Mouse (Mus musculus): ENCODE results near the gene Ing5.
A peak's percentile ranks its signal among the peaks of the same experiment; 100 is the strongest.
"Not testable (repeated sequence)": the region's sequence is repeated elsewhere in the genome, so short reads cannot be mapped to it uniquely, and the experiment has no call there.

The Ing5 gene

DNA sequence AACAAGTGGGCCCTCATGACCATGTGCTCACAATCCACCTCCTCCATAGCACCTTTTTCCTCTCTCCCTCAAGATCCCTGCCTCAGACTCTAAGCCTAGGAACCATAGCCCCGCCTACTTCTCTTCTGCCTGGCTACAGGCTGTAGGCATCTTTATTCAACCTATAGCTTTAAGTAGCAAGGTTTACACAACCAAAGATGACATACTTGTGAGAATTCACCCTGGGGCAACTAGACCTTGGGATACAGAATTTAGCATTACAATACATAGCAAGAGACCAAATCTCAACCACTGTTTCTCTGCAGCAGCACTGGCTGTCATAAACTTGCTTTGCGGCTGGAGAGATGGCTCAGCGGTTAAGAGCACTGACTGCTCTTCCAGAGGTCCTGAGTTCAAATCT, 6.2 kb downstream of the Ing5 start:
- DNase-seq (ENCODE audit: extremely low read depth, insufficient read length, low spot score) = no peak

DNA sequence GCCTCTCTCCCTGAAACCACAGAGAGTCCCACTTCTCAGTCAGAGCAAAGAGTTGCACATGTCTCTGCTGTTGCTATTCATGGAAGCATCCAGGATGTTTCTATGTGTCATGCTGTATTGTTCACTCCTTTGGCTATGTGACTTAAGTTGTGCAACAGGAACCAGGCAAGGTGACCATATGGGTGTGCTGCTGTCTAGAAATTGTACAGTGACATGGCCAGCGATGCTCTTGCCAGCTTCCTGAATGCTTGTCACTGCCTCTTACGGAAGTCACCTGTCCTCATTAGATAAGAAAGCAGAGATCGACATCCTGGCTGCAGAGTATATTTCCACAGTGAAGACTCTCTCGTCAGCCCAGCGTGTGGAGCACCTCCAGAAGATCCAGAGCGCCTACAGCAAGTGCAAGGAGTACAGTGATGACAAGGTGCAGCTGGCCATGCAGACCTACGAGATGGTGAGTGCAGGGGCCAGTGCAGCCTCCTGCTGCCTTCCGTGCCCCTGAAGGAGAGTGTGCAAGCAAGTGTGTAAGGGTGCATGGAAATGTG, 7.8 kb downstream of the Ing5 start:
- no peak for DNase-seq (ENCODE audit: extremely low read depth, insufficient read length, low spot score)

DNA sequence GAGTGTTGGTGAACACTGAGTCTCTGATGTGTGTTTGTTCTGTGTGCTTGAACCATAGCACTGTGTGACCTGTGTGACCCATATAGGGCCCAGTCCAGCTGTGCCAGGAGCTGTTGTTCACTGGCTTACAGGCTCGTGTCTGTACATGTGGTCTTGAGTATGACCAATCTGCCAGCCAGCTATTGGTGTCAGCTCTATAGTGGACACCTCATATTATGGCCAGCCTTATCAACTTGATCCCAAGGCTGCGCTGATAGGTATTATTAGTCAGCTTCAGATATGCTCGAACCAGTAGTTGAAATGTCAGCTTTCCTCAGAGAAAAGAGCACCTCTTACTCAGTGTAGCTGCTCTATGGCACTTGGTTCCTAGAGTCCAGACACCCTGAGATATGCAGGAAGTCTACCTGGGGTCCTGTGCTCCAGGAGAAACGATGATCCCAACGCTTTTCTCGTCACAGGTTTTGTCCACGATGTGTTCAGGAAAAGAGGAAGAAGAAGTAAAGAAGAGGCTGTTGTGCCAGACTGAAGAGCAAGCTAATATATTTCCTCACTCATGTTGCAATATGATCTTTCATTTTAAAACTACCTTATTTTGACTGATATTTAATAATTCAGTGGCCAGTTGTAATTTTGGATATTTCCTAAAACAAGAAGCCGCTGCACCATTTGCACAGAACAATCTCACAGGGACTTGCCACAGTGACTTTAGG, 14.2 kb downstream of the Ing5 start:
- DNase-seq (ENCODE audit: extremely low read depth, insufficient read length, low spot score) = no peak

DNA sequence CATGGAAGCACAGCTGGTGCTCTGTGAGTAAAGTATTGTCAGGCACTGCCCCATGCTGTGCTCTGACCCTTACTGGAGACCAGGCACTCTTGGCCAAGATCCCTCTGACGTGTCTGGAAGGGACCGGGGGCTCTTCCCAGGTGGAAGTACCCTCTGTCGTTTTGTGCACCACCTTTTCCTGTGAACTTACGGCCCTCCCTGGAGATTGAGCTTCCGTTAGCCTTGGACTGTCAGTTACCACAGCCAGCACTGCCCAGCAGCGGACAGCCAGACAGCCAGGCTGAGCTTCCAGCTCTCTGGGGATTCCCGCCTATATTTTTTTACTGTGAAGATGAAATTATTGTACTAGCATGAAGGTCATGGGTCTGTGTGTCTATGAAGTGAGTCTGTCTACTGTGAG, 15.0 kb downstream of the Ing5 start:
- no peak for DNase-seq (ENCODE audit: extremely low read depth, insufficient read length, low spot score)

DNA sequence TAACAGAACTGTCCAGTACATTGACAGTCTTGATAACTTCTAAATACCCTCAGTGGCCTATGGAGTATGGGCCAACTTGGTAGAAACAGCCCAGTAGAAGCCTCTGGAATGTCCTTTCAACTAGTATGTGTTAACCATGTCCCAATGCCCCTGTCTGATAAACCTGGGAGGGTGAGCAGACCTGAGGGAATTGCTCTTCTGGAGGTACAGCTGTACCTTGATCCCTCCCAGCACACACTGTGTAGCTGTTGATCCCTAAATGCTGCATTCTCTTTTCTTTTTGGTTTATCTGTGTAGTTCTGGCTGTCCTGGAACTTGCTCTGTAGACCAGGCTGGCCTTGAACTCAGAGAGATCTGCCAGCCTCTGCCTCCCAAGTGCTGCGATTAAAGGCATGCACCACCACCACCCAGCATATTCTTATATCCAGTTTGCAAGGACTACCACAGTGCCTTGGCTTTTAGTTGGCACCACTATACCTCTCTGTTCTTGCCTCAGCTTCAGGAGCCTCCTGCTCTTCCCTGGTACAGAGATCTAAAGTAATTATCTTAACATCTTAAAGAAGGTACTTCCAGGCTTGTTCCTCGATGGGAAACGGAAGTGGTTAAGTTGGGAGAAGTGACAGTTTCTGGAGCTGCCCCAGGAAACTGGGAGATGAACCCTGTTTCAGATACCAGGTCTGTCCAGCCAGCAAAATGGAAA, 20.2 kb downstream of the Ing5 start:
- DNase-seq (ENCODE audit: extremely low read depth, insufficient read length, low spot score) = no peak

DNA sequence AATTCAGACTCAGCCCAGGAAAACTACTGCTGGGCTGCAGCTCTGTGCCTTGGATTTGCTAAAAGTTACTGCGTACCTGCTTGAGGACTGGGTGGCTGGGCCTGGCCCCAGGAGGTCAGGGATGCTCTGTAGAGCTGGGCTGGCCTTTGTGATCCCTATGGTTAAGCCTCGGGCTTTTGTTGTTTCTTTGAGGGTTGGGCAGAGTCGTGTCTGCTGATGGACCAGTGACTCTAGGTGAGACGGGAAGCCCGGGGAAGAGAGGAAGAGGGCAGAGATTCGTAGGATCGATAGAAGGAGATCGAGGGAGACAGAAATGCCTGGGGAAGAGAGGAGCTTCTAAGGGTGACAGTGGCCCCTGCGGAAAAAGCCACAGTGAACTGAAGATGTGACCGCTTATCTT, 20.8 kb downstream of the Ing5 start, which contains the start of gene D2hgdh:
TSS of gene D2hgdh (plus strand) at position 301 of the 400 bp plus-strand sequence.
- no peak for DNase-seq (ENCODE audit: extremely low read depth, insufficient read length, low spot score)

DNA sequence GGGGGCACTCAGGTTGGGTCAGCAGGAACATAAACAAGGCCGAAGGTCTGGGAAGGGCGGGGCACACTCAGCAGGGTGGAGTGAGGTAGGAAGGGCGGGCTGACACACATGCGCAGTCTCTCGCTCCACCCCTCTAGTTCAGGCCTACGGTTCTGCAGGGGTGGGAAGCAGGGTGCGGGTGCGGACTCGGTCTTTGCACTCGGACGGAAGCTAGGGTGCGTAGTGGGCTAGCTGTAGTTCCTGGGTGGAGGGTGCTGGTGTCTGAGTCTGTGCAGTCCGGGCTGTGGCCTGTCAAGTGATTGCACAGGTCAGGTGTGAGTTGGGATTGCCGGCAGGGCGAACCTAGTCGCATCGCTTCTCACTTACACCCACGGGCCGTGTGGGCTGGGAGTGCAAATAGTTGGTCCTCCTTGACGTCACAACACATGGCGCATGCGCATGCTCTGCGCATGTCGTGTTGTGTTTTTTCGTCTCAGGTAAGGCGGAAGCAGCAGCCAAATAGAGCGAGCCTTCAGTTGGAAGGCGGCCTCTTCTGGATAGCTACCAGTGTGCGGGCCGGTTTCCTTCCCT, 21.4 kb downstream of the Ing5 start:
- DNase-seq (ENCODE audit: extremely low read depth, insufficient read length, low spot score) = peak; percentile 96

DNA sequence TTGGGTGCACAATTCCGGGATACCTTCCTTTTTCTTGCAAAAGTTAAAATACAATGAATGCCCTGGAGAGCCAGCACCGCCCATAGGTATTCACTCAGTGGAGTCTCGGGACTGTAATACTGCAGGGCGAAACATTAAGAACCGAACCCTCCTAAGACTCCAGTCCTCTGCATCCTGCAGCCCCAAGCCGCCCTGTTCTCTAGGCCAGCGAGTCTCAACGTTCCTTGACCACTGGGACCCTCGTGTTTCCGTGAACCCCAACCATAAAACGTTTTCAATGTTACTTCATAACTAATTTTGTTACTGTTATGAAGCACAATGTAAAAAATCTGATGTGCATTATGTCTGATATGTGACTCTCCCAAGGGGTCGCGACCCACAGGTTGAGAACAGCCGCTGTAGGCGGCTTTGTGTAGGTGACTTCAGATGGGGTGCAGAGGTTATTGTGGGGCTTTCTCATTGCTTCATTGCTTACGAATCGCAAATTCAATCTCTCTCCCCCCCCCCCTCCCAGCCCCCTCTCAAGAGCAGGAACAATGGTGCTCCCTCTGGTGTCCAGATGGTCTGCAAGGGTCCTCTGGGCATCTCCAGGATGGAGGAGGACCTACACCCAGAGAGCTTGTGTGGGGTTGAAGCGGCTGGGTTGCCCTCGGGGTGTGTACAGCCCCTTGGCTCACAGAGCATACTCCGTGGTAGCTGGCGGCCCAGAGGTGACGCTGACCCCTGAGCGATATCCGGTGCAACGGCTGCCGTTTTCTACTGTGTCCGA, 22.2 kb downstream of the Ing5 start:
- no peak for DNase-seq (ENCODE audit: extremely low read depth, insufficient read length, low spot score)

DNA sequence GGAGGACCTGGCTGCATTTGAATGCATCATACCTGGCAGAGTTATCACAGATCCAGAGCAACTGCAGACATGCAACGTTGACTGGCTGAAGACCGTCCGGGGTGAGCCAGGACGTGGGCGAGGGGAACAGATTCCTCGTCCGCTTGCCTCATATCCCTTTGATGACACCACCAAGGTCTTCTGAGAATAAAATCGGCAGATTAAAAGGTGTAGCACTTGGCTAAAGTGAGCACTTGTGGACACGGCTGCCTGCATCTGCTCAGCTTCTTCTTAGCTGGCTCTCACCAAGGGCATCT, 22.7 kb downstream of the Ing5 start:
- no peak for DNase-seq (ENCODE audit: extremely low read depth, insufficient read length, low spot score)

DNA sequence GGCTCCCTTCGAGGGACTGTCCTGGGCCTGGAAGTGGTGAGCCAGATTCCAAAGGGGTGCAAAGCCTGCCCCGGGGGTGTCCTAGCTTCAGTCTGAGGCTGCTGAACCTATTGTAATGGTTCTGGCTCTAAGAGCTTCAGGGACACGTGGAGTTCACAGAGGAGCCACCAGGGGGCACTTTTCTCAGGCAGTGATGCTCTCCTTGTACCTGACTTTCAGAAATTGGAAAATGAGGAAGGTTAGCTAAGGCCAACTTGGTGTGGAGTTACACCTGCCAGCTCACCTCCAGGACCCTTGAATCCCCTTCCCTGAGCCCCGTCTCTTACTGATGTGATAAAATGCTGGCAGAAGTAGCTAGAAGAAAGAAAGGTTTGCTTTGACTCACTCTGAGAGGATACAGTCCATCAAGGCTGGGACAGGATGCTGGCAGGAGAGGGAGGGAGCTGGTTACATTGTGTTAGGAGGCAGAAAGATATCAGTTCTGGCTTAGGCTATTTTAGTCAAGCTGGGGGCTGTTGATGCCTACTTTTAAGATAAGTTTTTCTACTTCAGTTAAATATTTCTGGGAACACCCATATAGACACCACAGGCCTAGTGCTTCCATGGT, 29.1 kb downstream of the Ing5 start:
- not testable (repeated sequence) for DNase-seq (ENCODE audit: extremely low read depth, insufficient read length, low spot score)

DNA sequence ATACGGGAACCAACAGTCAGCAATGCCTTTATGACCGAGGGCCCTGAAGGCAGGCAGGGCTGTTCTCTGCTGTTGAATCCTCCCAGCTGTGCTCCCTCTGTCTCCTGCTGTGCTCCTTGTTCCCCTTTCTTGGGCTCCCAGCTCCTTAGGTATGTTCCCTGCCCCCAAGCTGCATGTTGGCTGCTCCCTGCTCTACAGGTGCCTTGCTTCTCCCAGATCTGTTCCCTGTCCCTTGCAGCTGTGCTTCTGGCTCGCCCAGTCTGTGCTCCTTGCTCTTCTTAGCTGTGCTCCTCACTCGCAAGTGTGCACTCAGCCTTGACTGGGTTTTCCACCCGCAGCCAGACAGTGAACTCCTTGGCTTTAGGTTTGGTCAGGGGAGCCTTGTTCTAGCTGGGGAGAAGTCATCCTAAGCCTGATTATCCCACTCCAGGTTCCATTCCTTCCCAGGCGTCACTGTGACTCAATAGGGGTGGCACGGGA, 30.9 kb downstream of the Ing5 start:
- DNase-seq (ENCODE audit: extremely low read depth, insufficient read length, low spot score) = no peak

DNA sequence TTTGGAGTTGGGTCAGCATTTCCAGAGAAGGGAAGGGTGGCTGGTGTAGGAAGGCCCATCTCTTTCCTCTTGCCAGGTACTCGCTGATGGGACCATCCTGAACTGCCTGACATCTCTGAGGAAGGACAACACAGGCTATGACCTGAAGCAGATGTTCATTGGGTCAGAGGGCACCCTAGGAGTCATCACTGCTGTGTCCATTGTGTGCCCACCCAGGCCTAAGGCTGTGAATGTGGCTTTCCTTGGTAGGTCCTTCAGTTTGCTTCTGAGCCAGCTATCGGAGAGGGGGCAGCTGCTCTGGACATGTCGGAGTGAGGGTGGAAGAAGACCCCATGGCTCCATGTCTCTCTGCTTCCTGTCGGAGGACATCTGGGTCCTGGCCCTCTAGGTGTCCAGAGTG, 31.4 kb downstream of the Ing5 start:
- no peak for DNase-seq (ENCODE audit: extremely low read depth, insufficient read length, low spot score)

DNA sequence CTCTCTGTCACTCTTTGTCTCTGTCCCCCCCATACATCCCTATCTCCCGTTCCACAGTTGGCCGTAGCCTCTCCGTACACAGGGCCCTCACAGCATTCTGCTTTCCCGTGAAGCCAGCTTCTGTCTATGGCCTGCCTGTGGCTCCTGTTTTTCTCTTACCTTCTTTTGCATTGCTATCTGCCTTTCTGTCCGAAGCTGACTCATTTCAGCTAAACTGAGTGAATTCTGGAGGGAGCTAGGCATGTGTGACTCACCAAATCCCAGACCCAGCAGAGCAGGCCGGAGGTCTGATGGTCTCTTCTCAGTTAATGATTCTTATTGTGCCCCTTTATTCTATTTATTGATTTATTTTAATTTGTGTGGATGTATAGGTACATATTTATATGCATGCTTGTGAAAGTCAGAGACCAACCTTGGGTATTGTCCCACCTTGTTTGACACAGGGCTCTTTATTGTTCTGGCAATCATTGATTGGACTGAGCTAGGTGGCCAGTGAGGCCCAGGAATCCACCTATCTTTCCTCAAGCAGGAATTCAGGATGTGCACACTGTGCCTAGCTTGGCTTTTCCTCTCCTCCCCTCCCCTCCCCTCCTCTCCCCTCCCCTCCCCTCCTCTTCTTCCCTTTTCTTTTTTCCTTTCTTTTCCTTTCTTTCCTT, 32.2 kb downstream of the Ing5 start:
- DNase-seq (ENCODE audit: extremely low read depth, insufficient read length, low spot score) = peak; percentile 45

DNA sequence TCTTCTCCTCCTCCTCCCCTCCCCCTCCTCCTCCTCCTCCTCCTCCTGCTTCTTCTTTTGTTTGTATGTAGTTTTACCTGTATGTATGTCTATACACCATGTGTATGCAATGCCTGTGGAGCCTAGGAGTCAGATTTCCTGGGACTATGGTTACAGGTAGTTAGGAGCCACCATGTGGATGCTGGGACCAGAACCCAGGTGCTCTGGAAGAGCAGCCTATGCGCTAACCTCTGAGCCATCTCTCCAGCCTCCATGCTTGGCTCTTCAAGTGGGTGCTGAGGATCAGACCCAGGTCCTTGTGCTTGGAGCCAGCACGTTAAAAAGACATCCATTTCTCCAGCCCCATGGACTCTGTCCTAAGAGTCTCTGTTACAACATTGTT, 32.8 kb downstream of the Ing5 start:
- DNase-seq (ENCODE audit: extremely low read depth, insufficient read length, low spot score) = no peak

DNA sequence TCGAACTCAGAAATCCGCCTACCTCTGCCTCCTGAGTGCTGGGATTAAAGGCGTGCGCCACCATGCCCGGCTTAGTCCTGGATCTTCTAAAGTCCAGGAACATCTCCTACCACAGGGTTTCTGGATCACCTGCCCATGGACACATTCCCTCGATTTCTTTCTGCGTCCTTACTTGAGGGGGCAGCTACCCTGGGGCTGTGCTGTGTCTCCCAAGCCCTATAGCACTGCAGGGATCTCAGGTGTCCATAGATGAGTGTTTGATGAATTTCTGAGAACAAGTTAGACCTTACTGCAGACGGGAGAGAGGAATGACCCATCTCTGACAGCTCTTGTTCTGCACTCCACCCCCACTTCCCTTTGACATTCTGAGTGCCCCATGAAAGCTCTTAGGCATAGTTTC, 33.6 kb downstream of the Ing5 start:
- no peak for DNase-seq (ENCODE audit: extremely low read depth, insufficient read length, low spot score)

DNA sequence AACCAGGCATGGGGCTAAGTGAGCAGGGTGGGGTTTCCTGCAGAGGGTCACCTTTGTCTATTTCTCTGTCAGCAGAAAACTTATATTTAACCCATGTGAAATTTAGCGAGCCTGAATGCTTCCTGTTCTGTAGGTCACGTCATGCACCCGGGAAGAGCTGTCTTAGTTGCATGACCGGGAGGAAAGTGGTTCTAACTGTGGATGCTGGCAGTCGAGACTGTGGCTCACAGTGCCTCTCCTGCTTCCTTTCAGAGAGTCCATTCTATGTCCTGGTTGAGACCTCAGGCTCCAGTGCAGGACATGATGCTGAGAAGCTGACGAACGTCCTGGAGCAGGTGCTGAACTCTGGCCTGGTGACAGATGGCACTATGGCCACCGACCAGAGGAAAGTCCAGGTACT, 34.8 kb downstream of the Ing5 start:
- not testable (repeated sequence) for DNase-seq (ENCODE audit: extremely low read depth, insufficient read length, low spot score)

DNA sequence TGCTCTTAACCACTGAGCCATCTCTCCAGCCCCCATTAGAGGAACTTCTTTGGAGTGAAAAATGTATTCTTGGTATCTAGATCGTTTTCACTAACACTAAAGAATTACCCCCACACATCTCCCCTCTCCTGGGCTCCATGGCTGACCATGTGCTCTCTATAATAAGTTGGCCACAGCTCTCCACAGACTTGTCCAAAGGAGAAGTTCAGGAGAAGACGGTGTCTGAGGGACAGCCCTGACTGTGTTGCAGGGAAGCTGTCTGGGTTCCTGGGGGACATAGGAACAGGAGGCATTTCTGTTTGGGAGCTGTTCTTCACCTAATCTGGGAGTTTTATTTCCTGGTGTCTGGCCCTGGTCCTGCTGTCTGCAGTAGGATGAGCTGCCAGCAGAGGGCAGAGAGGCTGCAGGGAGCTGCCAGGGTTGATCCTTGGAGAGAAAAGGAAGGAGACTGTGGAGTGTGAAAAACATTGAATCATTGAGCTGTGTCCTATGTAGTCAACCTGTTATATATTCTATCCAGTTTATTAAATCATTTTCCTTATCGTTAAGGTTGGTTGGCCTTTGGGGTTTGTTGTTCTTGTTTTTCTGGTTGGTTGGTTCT, 42.1 kb downstream of the Ing5 start:
- not testable (repeated sequence) for DNase-seq (ENCODE audit: extremely low read depth, insufficient read length, low spot score)

DNA sequence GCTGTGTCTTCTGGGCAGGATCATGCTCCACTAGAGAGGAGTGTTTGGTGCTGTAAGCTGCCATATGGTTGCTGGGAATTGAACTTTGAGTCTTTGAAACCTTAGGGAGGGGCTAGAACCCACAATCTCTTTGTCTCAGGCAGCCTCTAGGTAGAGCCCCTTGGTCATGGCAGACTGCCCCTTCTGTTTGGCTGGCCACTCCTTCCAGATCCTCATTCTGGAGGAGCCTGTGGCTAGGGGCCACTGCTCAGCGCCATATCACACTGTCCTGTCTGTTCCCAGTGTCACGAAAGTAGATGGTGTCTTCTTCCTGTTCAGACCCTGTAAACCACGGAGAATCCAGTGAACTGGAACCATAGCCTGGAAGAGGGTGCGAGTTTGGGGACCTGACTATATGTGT, 52.0 kb downstream of the Ing5 start:
- DNase-seq (ENCODE audit: extremely low read depth, insufficient read length, low spot score) = not testable (repeated sequence)

DNA sequence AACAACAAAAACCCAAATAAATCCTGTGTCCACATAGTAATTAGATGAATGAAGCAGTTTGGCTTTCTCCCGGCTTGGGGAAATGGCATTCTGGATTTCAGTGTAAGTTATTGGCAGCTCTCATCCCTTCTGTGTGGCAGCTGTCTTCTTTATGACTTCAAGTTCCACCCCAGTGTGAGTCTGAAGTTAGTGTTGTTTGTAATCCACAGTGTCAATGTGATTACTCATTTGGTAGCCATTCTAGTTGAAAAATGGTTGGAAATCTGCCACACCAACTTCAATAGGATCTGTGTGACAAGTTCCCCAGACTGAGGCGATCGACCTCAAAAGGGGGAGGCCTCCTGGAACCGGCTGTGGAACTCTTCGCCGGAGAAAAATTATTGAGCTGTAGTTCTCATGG, 53.6 kb downstream of the Ing5 start:
- DNase-seq (ENCODE audit: extremely low read depth, insufficient read length, low spot score) = no peak

DNA sequence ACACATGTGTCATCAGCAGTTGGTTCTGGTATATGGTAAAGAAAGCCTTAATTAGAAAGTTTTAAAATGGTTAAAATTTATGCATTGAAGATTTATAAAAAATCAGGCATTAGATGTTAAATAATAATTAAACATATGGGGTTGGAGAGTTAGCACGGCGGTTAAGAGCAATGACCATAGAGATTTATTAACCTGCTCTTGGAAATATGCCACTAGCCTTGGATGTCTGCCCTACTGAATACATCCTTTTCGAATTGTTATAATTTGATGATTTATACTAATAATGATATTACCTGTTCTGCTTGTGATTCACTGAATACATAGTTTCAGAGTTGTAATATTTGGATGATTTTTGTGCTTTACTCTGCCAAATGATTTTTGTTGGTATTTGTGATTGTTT, 54.2 kb downstream of the Ing5 start:
- DNase-seq (ENCODE audit: extremely low read depth, insufficient read length, low spot score) = no peak
